Mouse (Mus musculus): Measurements from ENCODE around the gene Macrod1. TPM values are rescaled to one million over a fixed set of nuclear protein-coding genes. Genes with fewer than 3 reads are reported as not detected.
A peak's percentile ranks its signal among the peaks of the same experiment; 100 is the strongest.

The Macrod1 gene
- polyA plus RNA-seq, 1 experiment from 2014 or later = 3.3 TPM

DNA sequence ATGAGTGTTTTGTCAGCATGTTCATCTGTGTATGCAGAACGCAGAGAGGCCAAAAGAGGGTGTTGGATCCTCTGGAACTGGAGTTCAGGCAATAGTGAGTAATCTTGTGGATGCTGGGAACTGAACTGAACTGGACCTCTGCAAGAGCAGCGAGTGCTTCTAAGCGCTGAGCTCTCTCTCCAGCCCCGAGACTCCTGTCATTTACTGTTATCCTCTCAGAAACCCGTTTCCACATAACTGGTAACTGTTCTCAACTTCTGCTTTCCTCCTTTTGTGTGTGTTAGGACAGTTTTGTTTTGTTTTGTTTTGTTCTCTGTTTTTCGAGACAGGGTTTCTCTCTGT, 161.3 kb downstream of the Macrod1 start:
- Histone ChIP-seq H3K4me1 (ENCODE audit: control insufficient read depth, insufficient read depth, low read length) (peaks cover 7% of the 10 kb centered on the region), H3K9ac (ENCODE audit: low read length) (peak overlapping the region; percentile 41), H3K9me3 (ENCODE audit: control insufficient read depth, low read length) (no peaks in the 10 kb centered on the region), H3K36me3 (ENCODE audit: control insufficient read depth, insufficient read depth, low read length) (peaks cover 10% of the 10 kb centered on the region), H3K4me2 (ENCODE audit: low read depth) (peak overlapping the region; percentile 58), H3K27ac (ENCODE audit: low read depth, low read length) (no peak overlapping the region), H3K27me3 (ENCODE audit: control insufficient read depth, insufficient read depth, low read length) (no peaks in the 10 kb centered on the region), H3K4me3 (ENCODE audit: low read depth, low read length) (peak overlapping the region; percentile 83)
- no peak for DNase-seq (ENCODE audit: low spot score)
- peak; percentile 42 for ATAC-seq (ENCODE audit: insufficient read depth, low FRiP score, low TSS enrichment)
- WGBS = 13% methylated on average over 6 of the region's 6 CpGs

DNA sequence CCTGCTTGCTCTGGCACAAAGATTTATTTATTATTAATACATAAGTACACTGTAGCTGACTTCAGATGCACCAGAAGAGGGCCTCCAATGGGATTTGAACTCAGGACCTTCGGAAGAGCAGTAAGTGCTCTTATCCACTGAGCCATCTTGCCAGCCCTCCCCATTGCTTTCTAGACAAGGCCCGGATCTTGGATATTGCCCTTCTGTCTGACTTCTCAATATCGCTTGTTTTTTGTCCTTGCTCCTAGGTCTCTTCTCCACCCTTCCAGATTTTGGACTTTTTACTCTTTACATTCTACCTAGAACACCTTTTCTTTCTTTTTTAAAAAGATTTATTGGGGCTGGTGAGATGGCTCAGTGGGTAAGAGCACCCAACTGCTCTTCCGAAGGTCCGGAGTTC, 162.1 kb downstream of the Macrod1 start:
- no peak for ATAC-seq (ENCODE audit: insufficient read depth, low FRiP score, low TSS enrichment)
- 94% methylated on average over 5 of the region's 5 CpGs for WGBS

DNA sequence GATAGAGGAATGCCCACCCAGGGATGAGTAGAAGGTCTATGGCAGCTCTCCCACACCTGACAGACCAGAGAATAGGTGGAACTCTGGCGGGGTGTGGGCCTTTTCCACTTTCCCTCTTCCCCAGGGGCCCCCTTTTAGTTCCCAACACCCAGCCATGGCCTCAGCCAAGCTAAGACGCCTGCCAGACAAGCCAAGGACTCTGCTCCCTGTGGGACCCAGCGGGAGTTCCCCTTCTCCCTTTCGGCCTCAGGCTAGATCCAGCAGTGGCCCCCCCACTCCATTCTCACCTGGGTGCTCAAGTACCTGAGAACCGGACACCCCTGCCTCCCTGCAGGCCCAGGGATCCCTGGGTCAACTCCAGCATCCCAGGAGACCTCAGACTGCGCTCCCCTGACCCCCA, 165.6 kb downstream of the Macrod1 start:
- 89% methylated on average over 6 of the region's 6 CpGs for WGBS
- H3K4me1 ChIP-seq (ENCODE audit: control insufficient read depth, insufficient read depth, low read length) = no peaks in the 10 kb centered on the region

More for the DNA sequence above, 162.1 kb downstream of the Macrod1 start:
- Histone ChIP-seq H3K9ac (ENCODE audit: low read length) (no peak overlapping the region), H3K27ac (ENCODE audit: low read depth, low read length) (no peak overlapping the region), H3K27me3 (ENCODE audit: control insufficient read depth, insufficient read depth, low read length) (no peaks in the 10 kb centered on the region), H3K9me3 (ENCODE audit: control insufficient read depth, low read length) (no peaks in the 10 kb centered on the region), H3K36me3 (ENCODE audit: control insufficient read depth, insufficient read depth, low read length) (peaks cover 9% of the 10 kb centered on the region), H3K4me1 (ENCODE audit: control insufficient read depth, insufficient read depth, low read length) (peaks cover 7% of the 10 kb centered on the region), H3K4me3 (ENCODE audit: low read depth, low read length) (no peak overlapping the region), H3K4me2 (ENCODE audit: low read depth) (no peak overlapping the region)
- no peak for DNase-seq (ENCODE audit: low spot score)

DNA sequence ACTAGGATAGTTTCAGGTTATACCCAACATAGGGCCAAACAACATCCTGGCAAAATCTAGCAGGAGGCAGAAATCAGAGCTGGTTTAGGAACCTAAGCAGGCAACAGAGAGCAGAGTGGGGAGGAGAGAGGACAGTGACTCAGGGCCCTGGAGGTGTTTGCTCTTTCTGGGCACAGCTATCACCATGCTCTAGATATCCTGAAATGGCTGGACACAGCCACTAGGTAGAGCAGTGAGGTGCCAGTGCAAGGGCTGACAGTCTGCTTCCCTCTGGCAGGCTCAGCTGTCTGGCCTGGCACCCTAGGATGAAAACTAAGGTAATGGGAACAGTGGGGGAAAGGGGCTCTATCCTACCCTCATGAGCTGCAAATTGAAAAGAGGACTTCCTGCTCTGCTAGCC, 166.9 kb downstream of the Macrod1 start:
- ATAC-seq (ENCODE audit: insufficient read depth, low FRiP score, low TSS enrichment) = no peak
- Histone ChIP-seq H3K27me3 (ENCODE audit: control insufficient read depth, insufficient read depth, low read length) (no peaks in the 10 kb centered on the region), H3K4me3 (ENCODE audit: low read depth, low read length) (no peak overlapping the region), H3K4me1 (ENCODE audit: control insufficient read depth, insufficient read depth, low read length) (no peaks in the 10 kb centered on the region), H3K4me2 (ENCODE audit: low read depth) (no peak overlapping the region), H3K9me3 (ENCODE audit: control insufficient read depth, low read length) (no peaks in the 10 kb centered on the region), H3K36me3 (ENCODE audit: control insufficient read depth, insufficient read depth, low read length) (peaks cover 8% of the 10 kb centered on the region; the same call in 1 of the 2 replicates), H3K27ac (ENCODE audit: low read depth, low read length) (no peak overlapping the region), H3K9ac (ENCODE audit: low read length) (no peak overlapping the region)
- no peak for DNase-seq (ENCODE audit: low spot score)

More for the DNA sequence above, 165.6 kb downstream of the Macrod1 start:
- ATAC-seq (ENCODE audit: insufficient read depth, low FRiP score, low TSS enrichment) (no peak), DNase-seq (ENCODE audit: low spot score) (no peak)
- Histone ChIP-seq H3K4me2 (ENCODE audit: low read depth) (no peak overlapping the region), H3K27me3 (ENCODE audit: control insufficient read depth, insufficient read depth, low read length) (no peaks in the 10 kb centered on the region), H3K4me3 (ENCODE audit: low read depth, low read length) (no peak overlapping the region), H3K9ac (ENCODE audit: low read length) (no peak overlapping the region), H3K27ac (ENCODE audit: low read depth, low read length) (no peak overlapping the region), H3K9me3 (ENCODE audit: control insufficient read depth, low read length) (no peaks in the 10 kb centered on the region), H3K36me3 (ENCODE audit: control insufficient read depth, insufficient read depth, low read length) (peaks cover 3% of the 10 kb centered on the region; the same call in 1 of the 2 replicates)

DNA sequence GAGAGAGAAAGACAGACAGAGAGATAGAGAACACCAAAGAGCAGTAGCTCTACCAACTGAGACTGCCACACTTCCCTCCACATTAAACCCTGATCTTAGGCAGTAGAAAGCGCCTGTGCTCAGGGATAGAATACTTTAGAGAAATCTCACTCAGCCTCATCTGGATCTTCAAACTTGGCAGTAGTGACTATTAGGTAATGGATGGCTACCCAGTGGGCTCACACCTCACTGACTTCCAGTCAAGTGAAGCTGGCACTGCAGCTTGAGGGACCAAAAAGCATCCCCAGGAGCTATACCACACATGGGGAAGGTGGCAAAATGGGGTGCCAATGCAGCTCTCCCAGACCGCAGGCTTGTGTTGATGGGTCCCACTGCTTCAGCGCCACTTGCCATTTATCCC, 167.6 kb downstream of the Macrod1 start:
- Histone ChIP-seq H3K4me2 (ENCODE audit: low read depth) (no peak overlapping the region), H3K9ac (ENCODE audit: low read length) (no peak overlapping the region), H3K4me1 (ENCODE audit: control insufficient read depth, insufficient read depth, low read length) (no peaks in the 10 kb centered on the region), H3K9me3 (ENCODE audit: control insufficient read depth, low read length) (no peaks in the 10 kb centered on the region), H3K27ac (ENCODE audit: low read depth, low read length) (no peak overlapping the region), H3K27me3 (ENCODE audit: control insufficient read depth, insufficient read depth, low read length) (no peaks in the 10 kb centered on the region), H3K36me3 (ENCODE audit: control insufficient read depth, insufficient read depth, low read length) (peaks cover 11% of the 10 kb centered on the region), H3K4me3 (ENCODE audit: low read depth, low read length) (no peak overlapping the region)
- DNase-seq (ENCODE audit: low spot score) (no peak), ATAC-seq (ENCODE audit: insufficient read depth, low FRiP score, low TSS enrichment) (no peak)
- WGBS = 93% methylated on average over 3 of the region's 3 CpGs

DNA sequence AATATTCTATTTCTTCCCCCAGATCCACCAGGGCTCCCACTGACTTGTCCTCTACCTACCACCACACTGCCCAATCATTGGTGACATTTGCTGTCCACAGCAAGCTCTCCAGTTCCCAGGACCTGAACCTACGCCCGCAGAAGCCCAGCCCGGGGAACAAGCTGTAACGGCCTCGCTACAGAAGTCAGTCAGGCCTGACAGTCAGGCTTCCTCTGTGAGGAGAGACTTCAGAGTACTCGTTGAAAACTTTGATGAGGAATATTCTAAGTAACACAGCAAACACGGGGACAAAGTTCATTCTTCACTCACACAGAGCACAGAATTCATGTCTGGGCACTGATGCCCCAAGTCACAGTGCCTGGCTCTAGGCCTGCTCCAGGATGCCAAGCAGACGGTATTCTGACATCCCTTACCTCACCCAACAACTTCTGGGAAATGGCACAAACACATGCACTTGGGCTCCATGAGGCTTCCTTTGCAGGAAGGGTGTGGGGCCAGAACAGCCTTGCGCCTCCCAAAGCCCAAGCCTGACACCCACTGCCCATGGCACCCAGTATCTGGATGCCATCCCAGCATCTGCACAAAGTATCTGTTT, 168.6 kb downstream of the Macrod1 start:
- Histone ChIP-seq H3K27ac (ENCODE audit: low read depth, low read length) (no peak overlapping the region), H3K4me3 (ENCODE audit: low read depth, low read length) (no peak overlapping the region), H3K27me3 (ENCODE audit: control insufficient read depth, insufficient read depth, low read length) (no peaks in the 10 kb centered on the region), H3K4me1 (ENCODE audit: control insufficient read depth, insufficient read depth, low read length) (no peaks in the 10 kb centered on the region), H3K36me3 (ENCODE audit: control insufficient read depth, insufficient read depth, low read length) (peaks cover 20% of the 10 kb centered on the region), H3K9ac (ENCODE audit: low read length) (no peak overlapping the region), H3K9me3 (ENCODE audit: control insufficient read depth, low read length) (no peaks in the 10 kb centered on the region), H3K4me2 (ENCODE audit: low read depth) (no peak overlapping the region)
- DNase-seq (ENCODE audit: low spot score) (no peak), ATAC-seq (ENCODE audit: insufficient read depth, low FRiP score, low TSS enrichment) (no peak)
- 90% methylated on average over 9 of the region's 9 CpGs for WGBS

DNA sequence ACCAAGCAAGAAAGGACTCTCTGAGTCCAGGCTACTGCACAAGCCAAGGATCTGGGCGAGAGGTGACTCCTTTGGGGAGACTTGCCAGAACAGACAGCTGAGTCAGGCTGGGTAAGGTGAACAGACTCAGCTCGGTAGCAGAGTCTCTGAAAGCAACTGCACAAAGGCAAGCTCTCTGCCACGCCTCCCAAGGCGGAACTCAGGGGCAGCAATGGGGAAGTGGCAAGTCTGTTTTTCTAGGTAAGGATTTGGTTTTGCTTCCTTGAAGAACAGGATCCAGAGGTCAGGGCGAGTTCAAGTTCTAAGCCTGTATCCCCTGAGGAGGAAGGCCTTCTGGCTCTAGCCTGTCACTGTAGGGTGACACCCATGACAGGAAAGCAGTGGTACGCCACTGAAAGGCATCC, 169.9 kb downstream of the Macrod1 start:
- H3K36me3 ChIP-seq (ENCODE audit: control insufficient read depth, insufficient read depth, low read length) = peaks cover 21% of the 10 kb centered on the region
- no peak overlapping the region for H3K27ac ChIP-seq (ENCODE audit: low read depth, low read length)
- DNase-seq (ENCODE audit: low spot score) (no peak), ATAC-seq (ENCODE audit: insufficient read depth, low FRiP score, low TSS enrichment) (no peak)
- no peaks in the 10 kb centered on the region for H3K9me3 ChIP-seq (ENCODE audit: control insufficient read depth, low read length)
- no peak overlapping the region for H3K4me2 ChIP-seq (ENCODE audit: low read depth)
- no peaks in the 10 kb centered on the region for H3K4me1 ChIP-seq (ENCODE audit: control insufficient read depth, insufficient read depth, low read length)
- WGBS = 86% methylated on average over 6 of the region's 6 CpGs
- H3K27me3 ChIP-seq (ENCODE audit: control insufficient read depth, insufficient read depth, low read length) = no peaks in the 10 kb centered on the region
- no peak overlapping the region for H3K9ac ChIP-seq (ENCODE audit: low read length)
- H3K4me3 ChIP-seq (ENCODE audit: low read depth, low read length) = no peak overlapping the region

DNA sequence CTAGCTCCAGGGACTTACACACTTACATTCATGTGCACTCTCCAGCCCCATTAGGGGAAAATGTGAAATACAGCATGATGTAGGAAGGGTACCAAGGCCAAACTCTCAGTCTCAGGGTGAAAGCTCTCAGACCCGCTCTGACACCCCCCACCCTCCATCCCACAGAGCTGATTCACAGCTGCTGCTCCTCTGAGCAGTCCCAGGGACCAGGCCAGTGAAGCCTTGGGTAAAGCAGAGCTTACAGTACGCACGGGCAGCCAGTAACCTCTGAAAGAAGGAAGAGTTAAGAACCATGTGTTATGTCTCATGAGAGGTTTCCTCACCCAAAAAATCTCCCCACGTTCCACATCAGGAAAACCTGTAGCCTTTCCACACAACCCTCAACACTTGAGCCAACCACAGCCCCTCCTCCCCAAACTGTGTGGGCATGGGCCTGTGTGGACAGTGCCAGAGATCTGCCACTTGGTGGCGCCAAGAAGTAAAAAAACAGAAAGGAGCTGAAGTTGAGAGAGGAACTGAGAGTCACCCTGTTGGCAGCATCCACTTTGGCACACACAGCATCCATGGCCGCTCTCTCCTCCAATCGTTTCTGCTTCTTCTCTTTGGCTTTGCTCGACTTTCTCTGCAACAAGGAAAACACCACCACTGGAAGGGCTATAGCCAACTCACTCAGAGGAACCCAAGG, 178.1 kb downstream of the Macrod1 start:
- ATAC-seq (ENCODE audit: insufficient read depth, low FRiP score, low TSS enrichment) = peak; percentile 76; the same call in 1 of the 2 replicates
- Histone ChIP-seq H3K27ac (ENCODE audit: low read depth, low read length) (no peak overlapping the region), H3K4me3 (ENCODE audit: low read depth, low read length) (no peak overlapping the region), H3K9ac (ENCODE audit: low read length) (no peak overlapping the region), H3K36me3 (ENCODE audit: control insufficient read depth, insufficient read depth, low read length) (peaks cover 10% of the 10 kb centered on the region; the same call in 1 of the 2 replicates), H3K27me3 (ENCODE audit: control insufficient read depth, insufficient read depth, low read length) (no peaks in the 10 kb centered on the region), H3K4me1 (ENCODE audit: control insufficient read depth, insufficient read depth, low read length) (peaks cover 1% of the 10 kb centered on the region), H3K9me3 (ENCODE audit: control insufficient read depth, low read length) (no peaks in the 10 kb centered on the region), H3K4me2 (ENCODE audit: low read depth) (no peak overlapping the region)
- peak; percentile 77 for DNase-seq (ENCODE audit: low spot score)
- 63% methylated on average over 8 of the region's 8 CpGs for WGBS

DNA sequence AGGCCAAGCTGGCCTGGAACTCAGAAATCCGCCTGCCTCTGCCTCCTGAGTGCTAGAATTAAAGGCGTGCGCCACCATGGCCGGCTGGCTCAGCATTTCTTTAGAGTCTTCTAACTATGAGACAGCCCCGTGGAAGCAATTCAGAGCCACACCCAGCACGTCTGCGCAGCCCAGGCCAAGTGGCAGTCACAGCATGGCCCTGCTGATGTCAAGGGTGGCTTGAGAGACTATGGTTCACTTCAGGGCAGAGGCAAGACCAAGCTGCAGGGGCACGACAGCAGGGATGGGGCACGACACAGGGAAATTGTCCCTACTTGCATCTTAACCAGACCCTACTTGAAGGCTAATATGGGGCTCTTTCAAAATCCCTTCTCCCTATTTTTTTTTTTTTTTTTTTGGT, 178.9 kb downstream of the Macrod1 start:
- 92% methylated on average over 9 of the region's 9 CpGs for WGBS
- H3K9ac ChIP-seq (ENCODE audit: low read length) = no peak overlapping the region
- ATAC-seq (ENCODE audit: insufficient read depth, low FRiP score, low TSS enrichment) = no peak

More for the DNA sequence above, 178.9 kb downstream of the Macrod1 start:
- Histone ChIP-seq H3K4me2 (ENCODE audit: low read depth) (no peak overlapping the region), H3K36me3 (ENCODE audit: control insufficient read depth, insufficient read depth, low read length) (peaks cover 4% of the 10 kb centered on the region; the same call in 1 of the 2 replicates), H3K9me3 (ENCODE audit: control insufficient read depth, low read length) (no peaks in the 10 kb centered on the region), H3K27me3 (ENCODE audit: control insufficient read depth, insufficient read depth, low read length) (no peaks in the 10 kb centered on the region), H3K4me1 (ENCODE audit: control insufficient read depth, insufficient read depth, low read length) (peaks cover 9% of the 10 kb centered on the region), H3K4me3 (ENCODE audit: low read depth, low read length) (no peak overlapping the region), H3K27ac (ENCODE audit: low read depth, low read length) (no peak overlapping the region)
- no peak for DNase-seq (ENCODE audit: low spot score)
